Mouse (Mus musculus): Measurements from ENCODE around the gene Flad1. TPM values are rescaled to one million over a fixed set of nuclear protein-coding genes. Genes with fewer than 3 reads are reported as not detected.

The Flad1 gene
- polyA plus RNA-seq, 1 experiment from 2014 or later = 32.7 TPM

GRCm38 (mm10) chr3:89410864-89411263 lies 806 bp downstream of the Flad1 start:
- ATAC-seq (ENCODE audit: low FRiP score) = no peak; the same call in 1 of the 2 replicates
- 83% methylated on average over 10 of the region's 10 CpGs for WGBS
- Histone ChIP-seq H3K4me1 (peaks cover 18% of the 10 kb centered on the region), H3K9me3 (replicated peaks) (no peaks in the 10 kb centered on the region), H3K27me3 (replicated peaks) (no peaks in the 10 kb centered on the region), H3K36me3 (peaks cover 23% of the 10 kb centered on the region), H3K4me2 (peak overlapping the region; percentile 80), H3K27ac (replicated peaks) (peak overlapping the region; percentile 72), H3K9ac (replicated peaks) (peak overlapping the region; percentile 56), H3K4me3 (replicated peaks) (peak overlapping the region; percentile 55)

- no peaks in the 10 kb centered on the region for H3K9me3 ChIP-seq (replicated peaks)
- WGBS = 98% methylated on average over 3 of the region's 3 CpGs
These were observed 2.0 kb downstream of the Flad1 start for GRCm38 (mm10) chr3:89409701-89410100.

GRCm38 (mm10) chr3:89408448-89408847 lies 3.2 kb downstream of the Flad1 start:
- ATAC-seq (ENCODE audit: low FRiP score) = no peak

More at GRCm38 (mm10) chr3:89409701-89410100, 2.0 kb downstream of the Flad1 start:
- Histone ChIP-seq H3K9ac (replicated peaks) (no peak overlapping the region), H3K4me2 (no peak overlapping the region), H3K4me1 (peaks cover 18% of the 10 kb centered on the region), H3K27me3 (replicated peaks) (no peaks in the 10 kb centered on the region), H3K4me3 (replicated peaks) (no peak overlapping the region), H3K27ac (replicated peaks) (no peak overlapping the region), H3K36me3 (peaks cover 19% of the 10 kb centered on the region)
- no peak for ATAC-seq (ENCODE audit: low FRiP score)

GRCm38 (mm10) chr3:89406887-89407286 lies 4.8 kb downstream of the Flad1 start:
- WGBS = 94% methylated on average over 6 of the region's 6 CpGs
- no peak overlapping the region for H3K9ac ChIP-seq (replicated peaks)
- no peaks in the 10 kb centered on the region for H3K27me3 ChIP-seq (replicated peaks)
- no peaks in the 10 kb centered on the region for H3K9me3 ChIP-seq (replicated peaks)
- peaks cover 37% of the 10 kb centered on the region for H3K36me3 ChIP-seq
- no peak overlapping the region for H3K4me2 ChIP-seq
- no peak overlapping the region for H3K27ac ChIP-seq (replicated peaks)
- peaks cover 13% of the 10 kb centered on the region for H3K4me1 ChIP-seq
- no peak for ATAC-seq (ENCODE audit: low FRiP score)
- H3K4me3 ChIP-seq (replicated peaks) = no peak overlapping the region

More at GRCm38 (mm10) chr3:89408448-89408847, 3.2 kb downstream of the Flad1 start:
- no peaks in the 10 kb centered on the region for H3K27me3 ChIP-seq (replicated peaks)
- H3K36me3 ChIP-seq = peaks cover 21% of the 10 kb centered on the region
- 68% methylated on average over 16 of the region's 16 CpGs for whole genome bisulfite sequencing
- H3K4me3 ChIP-seq (replicated peaks) = no peak overlapping the region
- no peaks in the 10 kb centered on the region for H3K9me3 ChIP-seq (replicated peaks)
- H3K4me2 ChIP-seq = no peak overlapping the region
- H3K4me1 ChIP-seq = peaks cover 18% of the 10 kb centered on the region
- no peak overlapping the region for H3K27ac ChIP-seq (replicated peaks)
- no peak overlapping the region for H3K9ac ChIP-seq (replicated peaks)

- H3K27me3 ChIP-seq (replicated peaks) = 0 out of 2 replicates have a peak, but pooled peaks cover 4% of the 10 kb centered on the region
- 83% methylated on average over 5 of the region's 5 CpGs for WGBS
- ATAC-seq (ENCODE audit: low FRiP score) = no peak
- no peak within 1 kb of the TSS for H3K9ac ChIP-seq (replicated peaks)
- H3K4me3 ChIP-seq (replicated peaks) = no peak within 1 kb of the TSS
- H3K4me1 ChIP-seq = no peaks in the 10 kb centered on the region
- no peak within 1 kb of the TSS for H3K27ac ChIP-seq (replicated peaks)
- no peak within 1 kb of the TSS for H3K4me2 ChIP-seq
- no peaks in the 10 kb centered on the region for H3K9me3 ChIP-seq (replicated peaks)
- peaks cover 47% of the 10 kb centered on the region for H3K36me3 ChIP-seq
These were observed 9.0 kb downstream of the Flad1 start, which contains the start of gene Lenep for GRCm38 (mm10) chr3:89402693-89403092. Gene Lenep, minus strand, starts transcription at chr3:89402793.

GRCm38 (mm10) chr3:89401329-89401728 lies 10.3 kb downstream of the Flad1 start:
- WGBS = 91% methylated on average over 7 of the region's 7 CpGs
- no peak overlapping the region for H3K9ac ChIP-seq (replicated peaks)
- H3K4me2 ChIP-seq = no peak overlapping the region
- no peak for ATAC-seq (ENCODE audit: low FRiP score)
- peaks cover 4% of the 10 kb centered on the region; the same call in 1 of the 2 replicates for H3K4me1 ChIP-seq
- H3K4me3 ChIP-seq (replicated peaks) = no peak overlapping the region
- H3K27me3 ChIP-seq (replicated peaks) = peaks cover 8% of the 10 kb centered on the region; the same call in 1 of the 2 replicates
- H3K9me3 ChIP-seq (replicated peaks) = no peaks in the 10 kb centered on the region
- peaks cover 45% of the 10 kb centered on the region for H3K36me3 ChIP-seq
- H3K27ac ChIP-seq (replicated peaks) = no peak overlapping the region

- ATAC-seq (ENCODE audit: low FRiP score) = no peak
- H3K9ac ChIP-seq (replicated peaks) = no peak overlapping the region
- H3K4me1 ChIP-seq = peaks cover 50% of the 10 kb centered on the region
- H3K36me3 ChIP-seq = peaks cover 10% of the 10 kb centered on the region
- peak overlapping the region; percentile 97 for H3K4me2 ChIP-seq
- peak overlapping the region; percentile 48; the same call in 1 of the 2 replicates for H3K4me3 ChIP-seq (replicated peaks)
- H3K27ac ChIP-seq (replicated peaks) = no peak overlapping the region
- peaks cover 30% of the 10 kb centered on the region for H3K27me3 ChIP-seq (replicated peaks)
- no peaks in the 10 kb centered on the region for H3K9me3 ChIP-seq (replicated peaks)
- under 1% methylated on average over 4 of the region's 4 CpGs for WGBS
These were observed 15.0 kb downstream of the Flad1 start for GRCm38 (mm10) chr3:89396654-89397005.

GRCm38 (mm10) chr3:89395806-89396653 lies 15.6 kb downstream of the Flad1 start:
- Histone ChIP-seq H3K4me2 (peak overlapping the region; percentile 97), H3K4me3 (replicated peaks) (peak overlapping the region; percentile 48), H3K27ac (replicated peaks) (no peak overlapping the region), H3K9me3 (replicated peaks) (no peaks in the 10 kb centered on the region), H3K4me1 (peaks cover 56% of the 10 kb centered on the region), H3K27me3 (replicated peaks) (peaks cover 30% of the 10 kb centered on the region), H3K36me3 (peaks cover 4% of the 10 kb centered on the region), H3K9ac (replicated peaks) (peak overlapping the region; percentile 47)
- under 1% methylated on average over 44 of the region's 44 CpGs for WGBS
- ATAC-seq (ENCODE audit: low FRiP score) = no peak

GRCm38 (mm10) chr3:89395419-89395805 lies 16.3 kb downstream of the Flad1 start:
- WGBS = 3% methylated on average over 10 of the region's 10 CpGs
- H3K27me3 ChIP-seq (replicated peaks) = peaks cover 30% of the 10 kb centered on the region
- H3K4me1 ChIP-seq = peaks cover 60% of the 10 kb centered on the region
- H3K9me3 ChIP-seq (replicated peaks) = no peaks in the 10 kb centered on the region
- H3K9ac ChIP-seq (replicated peaks) = peak overlapping the region; percentile 47; the same call in 1 of the 2 replicates
- H3K27ac ChIP-seq (replicated peaks) = peak overlapping the region; percentile 78
- peaks cover 2% of the 10 kb centered on the region; the same call in 1 of the 2 replicates for H3K36me3 ChIP-seq
- peak overlapping the region; percentile 48 for H3K4me3 ChIP-seq (replicated peaks)
- no peak for ATAC-seq (ENCODE audit: low FRiP score)
- peak overlapping the region; percentile 97 for H3K4me2 ChIP-seq

GRCm38 (mm10) chr3:89394894-89395256 lies 16.8 kb downstream of the Flad1 start:
- Histone ChIP-seq H3K9me3 (replicated peaks) (no peaks in the 10 kb centered on the region), H3K4me2 (peak overlapping the region; percentile 97), H3K4me1 (peaks cover 65% of the 10 kb centered on the region), H3K4me3 (replicated peaks) (peak overlapping the region; percentile 48), H3K27me3 (replicated peaks) (peaks cover 30% of the 10 kb centered on the region), H3K27ac (replicated peaks) (peak overlapping the region; percentile 78), H3K36me3 (no peaks in the 10 kb centered on the region; the same call in 1 of the 2 replicates), H3K9ac (replicated peaks) (peak overlapping the region; percentile 36; the same call in 1 of the 2 replicates)
- no peak for ATAC-seq (ENCODE audit: low FRiP score)
- 0% methylated on average over 12 of the region's 12 CpGs for WGBS

GRCm38 (mm10) chr3:89394006-89394893 lies 17.4 kb downstream of the Flad1 start, which contains the start of gene Zbtb7b:
Gene Zbtb7b, minus strand, starts transcription at chr3:89394776.
- under 1% methylated on average over 39 of the region's 42 CpGs for WGBS
- no peaks in the 10 kb centered on the region for H3K9me3 ChIP-seq (replicated peaks)
- H3K9ac ChIP-seq (replicated peaks) = peak within 1 kb of the TSS; percentile 47
- peaks cover 65% of the 10 kb centered on the region for H3K4me1 ChIP-seq
- peak within 1 kb of the TSS; percentile 97 for H3K4me2 ChIP-seq
- peak within 1 kb of the TSS; percentile 78 for H3K27ac ChIP-seq (replicated peaks)
- peaks cover 30% of the 10 kb centered on the region for H3K27me3 ChIP-seq (replicated peaks)
- no peaks in the 10 kb centered on the region; the same call in 1 of the 2 replicates for H3K36me3 ChIP-seq
- peak; percentile 40 for ATAC-seq (ENCODE audit: low FRiP score)
- peak within 1 kb of the TSS; percentile 48 for H3K4me3 ChIP-seq (replicated peaks)
